Mouse (Mus musculus) bone marrow, adult 2 months (tissue): ENCODE measurements around the gene Ffar3. TPM values are rescaled to one million over a fixed set of nuclear protein-coding genes. Genes with fewer than 3 reads are reported as not detected.

ENCODE experiments used
- H3K27ac ChIP-seq: fragments of 200-500 bp; 2 replicates; pipeline ENCODE4 v1.5.1; 2012; ENCODE audit warnings: low read depth, mild to moderate bottlenecking, control low read depth, inconsistent platforms, low read length; ENCODE audit not compliant: control insufficient read depth, poor library complexity, insufficient read depth
- H3K4me1 ChIP-seq: fragments of 200-500 bp; 2 replicates; pipeline ENCODE4 v1.6.1; 2011; ENCODE audit warnings: low read length; ENCODE audit not compliant: control insufficient read depth, insufficient read depth
- H3K4me3 ChIP-seq: fragments of 200-500 bp; replicated peaks from 2 replicates; pipeline ENCODE3; 2011; ENCODE audit warnings: mild to moderate bottlenecking, low read depth, low read length, control low read depth; ENCODE audit not compliant: control insufficient read depth
- CTCF ChIP-seq: fragments of 200-500 bp; IDR thresholded peaks from 2 replicates; pipeline ENCODE4 v1.5.1; 2011; ENCODE audit warnings: low read length, control low read depth; ENCODE audit not compliant: control insufficient read depth, insufficient read depth
- POLR2A ChIP-seq: fragments of 200-500 bp; IDR thresholded peaks from 2 replicates; pipeline ENCODE4 v1.6.1; 2011; ENCODE audit warnings: low read depth, mild to moderate bottlenecking, control low read depth, low read length, borderline replicate concordance; ENCODE audit not compliant: control insufficient read depth
- WGBS: fragments of 180-500 bp; shearing (Covaris S2); methylation state at CpG from one replicate; pipeline ENCODE4 v1.1.7; 2018; 5-methylcytosine and 5-hydroxymethylcytosine counted together
- polyA plus RNA-seq: library from polyadenylated mRNA; stranded (reverse); fragments of >200 nt; gene quantifications from 2 replicates; pipeline ENCODE4 v1.2.4, GENCODE M21; 2011; ENCODE audit warnings: low replicate concordance; ENCODE audit not compliant: missing spikeins, insufficient read depth, insufficient read length

Gene Ffar3
- not detected in 2 replicates for polyA plus RNA-seq

DNA sequence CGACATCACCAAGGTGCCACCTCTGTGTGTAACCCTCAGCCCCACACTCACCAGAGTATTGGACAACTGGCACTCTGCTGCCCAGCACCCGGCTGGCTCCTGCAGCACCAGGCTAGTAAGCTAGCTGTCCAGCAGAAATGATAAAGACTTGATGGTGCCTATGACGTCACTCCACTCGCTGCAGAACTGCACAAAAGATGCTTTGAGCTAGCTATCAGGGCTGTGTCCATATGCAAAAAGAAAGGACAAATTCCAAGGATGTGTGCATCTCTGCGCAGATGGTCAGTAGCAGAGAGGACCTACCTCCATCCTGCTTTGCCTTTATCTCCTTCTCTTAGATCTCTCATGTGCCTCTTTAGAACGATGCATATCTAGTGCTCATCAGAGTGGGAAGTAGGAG, at the start of gene Ffar3:
Gene Ffar3, minus strand, starts transcription at position 101 of the 400 bp plus-strand sequence.
- no peak within 1 kb of the TSS for H3K27ac ChIP-seq
- 70% methylated on average over 6 of the region's 6 CpGs for WGBS
- no peak within 1 kb of the TSS for H3K4me3 ChIP-seq
- H3K4me1 ChIP-seq, result no peaks in the 10 kb centered on the region; the same call in 1 of the 2 replicates
- TF ChIP-seq POLR2A (no peak), CTCF (no peak)

DNA sequence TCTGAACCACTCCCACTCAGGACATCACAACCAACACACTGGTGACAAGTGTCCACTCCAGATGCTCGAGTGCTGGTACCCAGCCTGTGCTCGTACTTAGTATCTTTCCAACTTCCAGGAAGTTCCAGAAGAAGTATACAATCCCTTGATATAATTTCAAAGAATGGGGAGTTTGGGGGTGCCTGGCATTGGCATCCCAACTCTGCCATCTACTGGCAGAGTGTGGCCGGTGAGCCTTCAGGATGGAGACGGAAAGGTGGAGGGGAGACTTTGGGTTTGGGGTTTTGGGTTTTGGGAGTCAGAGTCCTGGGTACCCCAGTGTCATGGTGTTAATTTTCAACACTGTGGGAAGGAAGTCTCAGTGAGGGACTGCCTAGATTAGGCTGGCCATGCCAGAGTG, 48.1 kb upstream of the Ffar3 start:
- no peak for TF ChIP-seq POLR2A
- TF ChIP-seq CTCF, result peak; percentile 69
- Histone ChIP-seq H3K27ac (no peak overlapping the region), H3K4me3 (no peak overlapping the region), H3K4me1 (no peaks in the 10 kb centered on the region)
- 18% methylated on average over 4 of the region's 4 CpGs for WGBS

DNA sequence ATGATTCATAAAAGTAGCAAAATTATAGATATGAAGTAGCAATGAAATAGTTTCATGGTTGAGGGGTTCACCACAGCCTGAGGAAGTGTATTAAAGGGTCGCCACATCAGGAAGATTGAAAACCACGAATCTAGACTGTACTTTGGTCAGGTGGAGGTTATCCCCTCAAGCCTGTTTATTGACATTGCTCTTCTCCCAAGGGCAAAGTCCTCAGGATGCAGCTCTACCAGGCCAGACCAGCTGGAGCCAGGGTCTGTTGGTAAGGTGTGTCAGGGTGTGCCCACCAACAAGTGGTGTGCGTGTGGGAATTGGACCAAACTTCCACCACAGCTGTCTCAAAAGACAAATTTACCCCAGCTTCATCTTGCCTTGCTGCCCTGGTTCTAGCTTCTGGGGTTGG, 39.2 kb upstream of the Ffar3 start:
- Histone ChIP-seq H3K4me1 (peaks cover 3% of the 10 kb centered on the region; the same call in 1 of the 2 replicates), H3K4me3 (no peak overlapping the region), H3K27ac (peak overlapping the region; percentile 45)
- WGBS, result 38% methylated on average over 3 of the region's 3 CpGs
- TF ChIP-seq CTCF (no peak), POLR2A (no peak)

DNA sequence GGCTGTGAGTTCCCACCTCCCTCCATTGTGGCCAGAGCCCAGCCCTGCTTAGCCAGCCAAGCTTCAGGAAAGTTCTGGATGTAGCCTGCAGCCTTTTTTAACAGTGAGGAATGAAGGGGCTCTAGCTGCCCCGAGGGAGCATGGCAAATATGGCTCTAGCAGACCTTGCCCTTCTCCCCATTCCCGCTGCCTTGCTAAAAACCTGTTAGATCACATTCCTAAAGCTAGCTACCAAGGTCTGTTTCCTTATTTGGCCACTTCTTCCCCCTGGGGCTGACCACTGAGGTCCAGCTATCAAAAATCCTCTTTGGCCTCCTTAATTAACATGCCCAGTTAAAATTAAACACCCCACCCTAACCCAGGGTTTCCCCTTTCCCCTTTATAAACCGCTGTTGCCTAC, 36.5 kb upstream of the Ffar3 start:
- Histone ChIP-seq H3K4me3 (no peak overlapping the region), H3K27ac (no peak overlapping the region), H3K4me1 (peaks cover 5% of the 10 kb centered on the region; the same call in 1 of the 2 replicates)
- TF ChIP-seq POLR2A (no peak), CTCF (no peak)
- WGBS, result 73% methylated on average over 3 of the region's 3 CpGs

DNA sequence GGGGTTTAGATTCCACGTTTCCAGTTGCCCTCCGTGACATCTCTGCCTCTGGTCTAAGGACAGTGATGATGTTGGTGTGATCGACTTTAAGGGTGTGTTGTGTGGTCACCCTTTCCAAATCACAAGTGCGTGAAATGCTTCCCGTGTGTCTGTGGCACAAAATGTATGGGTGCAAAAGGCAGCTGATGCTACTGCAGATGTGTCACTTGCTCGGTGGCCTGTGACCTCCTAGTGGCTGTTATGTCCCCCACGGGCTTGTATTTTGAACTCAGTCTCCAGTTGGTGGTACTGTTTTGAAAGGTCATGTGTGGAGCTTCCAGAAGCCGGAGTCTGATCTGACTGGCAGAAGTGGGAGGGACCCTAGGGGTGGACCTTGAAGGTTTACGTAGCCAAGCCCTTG, 35.8 kb upstream of the Ffar3 start:
- H3K27ac ChIP-seq, result peak overlapping the region; percentile 63
- TF ChIP-seq POLR2A (no peak), CTCF (no peak)
- 75% methylated on average over 9 of the region's 9 CpGs for WGBS
- no peak overlapping the region for H3K4me3 ChIP-seq
- peaks cover 6% of the 10 kb centered on the region; the same call in 1 of the 2 replicates for H3K4me1 ChIP-seq

DNA sequence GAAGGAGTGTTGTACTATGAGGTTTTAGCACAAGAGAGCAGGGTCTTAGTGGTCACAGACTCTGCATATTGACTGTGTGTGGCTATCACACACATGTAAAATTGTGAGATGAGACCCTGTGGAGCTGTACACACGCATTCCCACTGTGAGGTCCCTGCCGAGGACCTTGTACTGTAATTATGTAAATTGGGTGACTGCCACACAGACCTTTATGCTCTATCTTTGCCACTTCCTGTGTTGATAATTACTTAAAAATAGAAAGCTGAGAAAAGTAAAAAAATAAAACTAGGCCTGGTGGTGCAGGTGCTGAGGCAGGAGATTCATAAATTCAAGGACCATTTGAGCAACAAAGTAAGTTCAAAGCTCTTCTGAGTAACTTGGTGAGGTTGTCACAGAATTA, 34.7 kb upstream of the Ffar3 start:
- peak overlapping the region; percentile 65 for H3K27ac ChIP-seq

DNA sequence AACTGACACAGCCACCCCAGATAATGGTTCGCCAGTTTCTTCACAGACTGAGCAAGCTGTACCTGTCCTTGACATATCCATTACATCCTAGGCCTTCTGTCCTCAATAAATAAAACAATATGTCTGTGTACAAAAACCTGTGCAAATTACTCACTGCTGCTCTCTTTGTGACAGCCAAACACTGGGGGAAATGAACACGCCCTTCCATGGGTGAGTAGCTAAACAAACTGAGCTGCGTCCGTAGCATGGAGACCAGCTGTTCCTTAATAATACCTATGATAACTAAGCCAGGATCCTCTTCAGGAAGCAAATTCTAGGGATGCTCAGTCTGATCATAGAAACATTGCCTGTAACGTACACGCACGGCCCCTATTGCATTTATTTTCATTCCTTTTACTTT, 32.8 kb upstream of the Ffar3 start:
- peaks cover 6% of the 10 kb centered on the region; the same call in 1 of the 2 replicates for H3K4me1 ChIP-seq
- no peak overlapping the region for H3K27ac ChIP-seq
- TF ChIP-seq CTCF (no peak), POLR2A (no peak)

More for the DNA sequence above, 34.7 kb upstream of the Ffar3 start:
- Histone ChIP-seq H3K4me3 (no peak overlapping the region), H3K4me1 (peaks cover 6% of the 10 kb centered on the region; the same call in 1 of the 2 replicates)
- TF ChIP-seq POLR2A, result no peak
- no peak for TF ChIP-seq CTCF
- 16% methylated on average over 2 of the region's 2 CpGs for WGBS

DNA sequence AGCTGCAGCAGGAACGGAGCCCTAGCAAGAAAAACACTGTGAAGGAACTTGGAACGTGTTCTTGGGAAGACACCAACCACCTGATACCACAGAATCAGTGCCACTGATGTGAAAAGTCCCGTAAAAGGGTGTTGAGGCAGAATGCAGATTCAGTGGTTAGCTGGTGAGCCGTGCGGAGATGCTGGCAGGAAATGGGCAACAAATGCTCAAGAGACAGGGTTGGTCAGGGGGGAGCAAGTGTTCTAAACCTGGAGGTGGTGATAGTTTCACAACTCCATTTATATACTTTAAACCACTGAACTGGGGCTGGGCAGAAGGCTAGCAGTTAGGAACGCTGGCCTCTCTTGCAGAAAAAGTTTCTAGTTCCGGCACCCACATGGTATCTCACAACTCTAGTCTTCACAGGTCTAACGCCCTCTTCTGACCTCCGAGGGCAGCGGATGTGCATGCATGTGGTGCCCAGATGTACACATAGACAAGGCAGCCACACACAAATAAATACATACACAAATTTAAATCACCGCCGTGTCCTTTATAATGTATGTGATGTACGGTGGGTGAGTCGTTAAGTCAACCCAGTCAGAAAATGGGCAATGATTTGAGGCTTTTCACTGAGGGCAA, 31.7 kb upstream of the Ffar3 start:
- no peak overlapping the region for H3K4me3 ChIP-seq
- H3K4me1 ChIP-seq, result peaks cover 6% of the 10 kb centered on the region; the same call in 1 of the 2 replicates
- WGBS, result 32% methylated on average over 14 of the region's 14 CpGs
- peak overlapping the region; percentile 67 for H3K27ac ChIP-seq
- TF ChIP-seq CTCF, result peak; percentile 22; the same call in 1 of the 2 replicates
- no peak for TF ChIP-seq POLR2A

More for the DNA sequence above, 32.8 kb upstream of the Ffar3 start:
- WGBS, result 77% methylated on average over 7 of the region's 7 CpGs
- no peak overlapping the region for H3K4me3 ChIP-seq
